Mouse (Mus musculus) megakaryocyte, embryonic 14.5 days (primary cell): ENCODE results near the gene Lrrc32.

Source experiments
- FLI1 ChIP-seq: IDR thresholded peaks from 2 replicates; pipeline ENCODE4 v1.6.1; 2012; ENCODE audit warnings: low read length, inconsistent platforms, mixed read lengths
- GATA1 ChIP-seq: IDR thresholded peaks from 3 replicates; pipeline ENCODE4 v1.6.1; 2012; ENCODE audit warnings: mixed read lengths, low read length, inconsistent platforms, borderline replicate concordance

DNA sequence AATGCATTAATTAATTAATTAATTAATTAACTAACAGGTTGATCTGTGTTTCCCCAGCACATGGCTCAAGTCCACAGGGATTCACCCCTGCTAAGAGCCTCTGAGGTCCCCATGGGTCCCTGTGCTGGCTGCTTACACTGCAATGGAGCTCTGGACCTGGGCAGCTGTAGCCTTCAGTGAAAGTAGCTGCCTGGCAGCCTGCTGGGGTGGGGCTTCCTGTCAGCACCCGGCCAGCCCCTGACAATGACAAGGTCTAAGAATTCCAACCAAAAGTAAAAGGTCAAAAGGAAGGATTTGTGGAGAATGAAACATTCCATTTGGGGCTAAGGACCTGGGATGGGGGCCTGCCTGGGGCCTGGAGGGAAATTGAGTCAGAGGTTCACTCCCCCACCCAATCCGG lies 4.2 kb downstream of the Lrrc32 start:
- TF ChIP-seq GATA1 = no peak
- TF ChIP-seq FLI1 = no peak
